Mouse (Mus musculus): Measurements from ENCODE around the gene Enam. TPM values are rescaled to one million over a fixed set of nuclear protein-coding genes. Genes with fewer than 3 reads are reported as not detected.
"Not testable (repeated sequence)": the region's sequence is repeated elsewhere in the genome, so short reads cannot be mapped to it uniquely, and the experiment has no call there.

Gene Enam
- total and polyA plus RNA-seq, 2 experiments from 2014 or later, result not detected

GRCm38 (mm10) chr5:88530908-88531307 lies 43.1 kb downstream of the Enam start:
- TF ChIP-seq CTCF (IDR thresholded peaks at IDR 0.05; ENCODE audit: low read depth), result no peak
- TF ChIP-seq EP300 (IDR thresholded peaks at IDR 0.05; ENCODE audit: low read depth), result no peak
- H3K4me1 ChIP-seq (ENCODE audit: control insufficient read depth, insufficient read depth), result peaks cover 6% of the 10 kb centered on the region; the same call in 1 of the 2 replicates
- H3K9ac ChIP-seq (replicated peaks; ENCODE audit: low read depth, low read length), result no peak overlapping the region
- no peak overlapping the region for H3K4me3 ChIP-seq (ENCODE audit: low read depth, low read length)
- no peaks in the 10 kb centered on the region for H3K36me3 ChIP-seq (replicated peaks; ENCODE audit: control insufficient read depth, insufficient read depth, low read length)
- H3K4me2 ChIP-seq (ENCODE audit: low read depth, low read length), result no peak overlapping the region
- no peaks in the 10 kb centered on the region for H3K9me3 ChIP-seq (replicated peaks; ENCODE audit: control insufficient read depth, low read length)
- 42% methylated on average over 1 of the region's 1 CpGs for WGBS
- no peak overlapping the region for H3K27ac ChIP-seq (ENCODE audit: low read depth)
- no peak for ATAC-seq (ENCODE audit: insufficient read depth, low read depth)
- DNase-seq (ENCODE audit: low spot score), result no peak
- H3K27me3 ChIP-seq (ENCODE audit: control insufficient read depth, insufficient read depth, low read length), result no peaks in the 10 kb centered on the region

GRCm38 (mm10) chr5:88534697-88535096 lies 46.9 kb downstream of the Enam start:
- WGBS, result 59% methylated on average over 3 of the region's 3 CpGs
- Histone ChIP-seq H3K27ac (ENCODE audit: low read depth) (no peak overlapping the region), H3K9ac (replicated peaks; ENCODE audit: low read depth, low read length) (no peak overlapping the region), H3K27me3 (ENCODE audit: control insufficient read depth, insufficient read depth, low read length) (no peaks in the 10 kb centered on the region), H3K4me1 (ENCODE audit: control insufficient read depth, insufficient read depth) (peaks cover 6% of the 10 kb centered on the region; the same call in 1 of the 2 replicates), H3K36me3 (replicated peaks; ENCODE audit: control insufficient read depth, insufficient read depth, low read length) (no peaks in the 10 kb centered on the region), H3K4me2 (ENCODE audit: low read depth, low read length) (no peak overlapping the region), H3K4me3 (ENCODE audit: low read depth, low read length) (no peak overlapping the region), H3K9me3 (replicated peaks; ENCODE audit: control insufficient read depth, low read length) (no peaks in the 10 kb centered on the region)
- DNase-seq (ENCODE audit: low spot score) (no peak), ATAC-seq (ENCODE audit: insufficient read depth, low read depth) (no peak)
- TF ChIP-seq EP300 (IDR thresholded peaks at IDR 0.05; ENCODE audit: low read depth), result no peak
- TF ChIP-seq CTCF (IDR thresholded peaks at IDR 0.05; ENCODE audit: low read depth), result no peak

GRCm38 (mm10) chr5:88540845-88541244 lies 53.1 kb downstream of the Enam start:
- Histone ChIP-seq H3K27ac (ENCODE audit: low read depth) (no peak overlapping the region), H3K4me3 (ENCODE audit: low read depth, low read length) (no peak overlapping the region), H3K9me3 (replicated peaks; ENCODE audit: control insufficient read depth, low read length) (no peaks in the 10 kb centered on the region), H3K36me3 (replicated peaks; ENCODE audit: control insufficient read depth, insufficient read depth, low read length) (no peaks in the 10 kb centered on the region), H3K4me1 (ENCODE audit: control insufficient read depth, insufficient read depth) (no peaks in the 10 kb centered on the region), H3K4me2 (ENCODE audit: low read depth, low read length) (no peak overlapping the region), H3K27me3 (ENCODE audit: control insufficient read depth, insufficient read depth, low read length) (no peaks in the 10 kb centered on the region), H3K9ac (replicated peaks; ENCODE audit: low read depth, low read length) (no peak overlapping the region)
- ATAC-seq (ENCODE audit: insufficient read depth, low read depth) (no peak), DNase-seq (ENCODE audit: low spot score) (no peak)
- no peak for TF ChIP-seq CTCF (IDR thresholded peaks at IDR 0.05; ENCODE audit: low read depth)
- TF ChIP-seq EP300 (IDR thresholded peaks at IDR 0.05; ENCODE audit: low read depth), result no peak

GRCm38 (mm10) chr5:88542651-88543282 lies 55.0 kb downstream of the Enam start:
- Histone ChIP-seq H3K9ac (replicated peaks; ENCODE audit: low read depth, low read length) (no peak overlapping the region), H3K4me1 (ENCODE audit: control insufficient read depth, insufficient read depth) (no peaks in the 10 kb centered on the region), H3K4me2 (ENCODE audit: low read depth, low read length) (no peak overlapping the region), H3K27ac (ENCODE audit: low read depth) (no peak overlapping the region), H3K9me3 (replicated peaks; ENCODE audit: control insufficient read depth, low read length) (no peaks in the 10 kb centered on the region), H3K27me3 (ENCODE audit: control insufficient read depth, insufficient read depth, low read length) (no peaks in the 10 kb centered on the region), H3K36me3 (replicated peaks; ENCODE audit: control insufficient read depth, insufficient read depth, low read length) (no peaks in the 10 kb centered on the region), H3K4me3 (ENCODE audit: low read depth, low read length) (no peak overlapping the region)
- WGBS, result 48% methylated on average over 5 of the region's 5 CpGs
- ATAC-seq (ENCODE audit: insufficient read depth, low read depth) (peak; percentile 63), DNase-seq (ENCODE audit: low spot score) (peak; percentile 47)
- TF ChIP-seq CTCF (IDR thresholded peaks at IDR 0.05; ENCODE audit: low read depth) (peak; percentile 75), EP300 (IDR thresholded peaks at IDR 0.05; ENCODE audit: low read depth) (no peak)

GRCm38 (mm10) chr5:88544411-88544810 lies 56.6 kb downstream of the Enam start:
- H3K9ac ChIP-seq (replicated peaks; ENCODE audit: low read depth, low read length); ATAC-seq (ENCODE audit: insufficient read depth, low read depth): not testable (repeated sequence)
- 82% methylated on average over 1 of the region's 1 CpGs for WGBS

GRCm38 (mm10) chr5:88545536-88545935 lies 57.8 kb downstream of the Enam start:
- TF ChIP-seq EP300 (IDR thresholded peaks at IDR 0.05; ENCODE audit: low read depth) (no peak), CTCF (IDR thresholded peaks at IDR 0.05; ENCODE audit: low read depth) (no peak)
- WGBS, result 86% methylated on average over 7 of the region's 7 CpGs
- H3K27ac ChIP-seq (ENCODE audit: low read depth), result no peak overlapping the region
- ATAC-seq (ENCODE audit: insufficient read depth, low read depth) (no peak), DNase-seq (ENCODE audit: low spot score) (no peak)
- no peak overlapping the region for H3K4me2 ChIP-seq (ENCODE audit: low read depth, low read length)
- no peaks in the 10 kb centered on the region for H3K4me1 ChIP-seq (ENCODE audit: control insufficient read depth, insufficient read depth)
- no peaks in the 10 kb centered on the region for H3K9me3 ChIP-seq (replicated peaks; ENCODE audit: control insufficient read depth, low read length)
- no peak overlapping the region for H3K4me3 ChIP-seq (ENCODE audit: low read depth, low read length)
- H3K27me3 ChIP-seq (ENCODE audit: control insufficient read depth, insufficient read depth, low read length), result no peaks in the 10 kb centered on the region
- no peaks in the 10 kb centered on the region for H3K36me3 ChIP-seq (replicated peaks; ENCODE audit: control insufficient read depth, insufficient read depth, low read length)
- no peak overlapping the region for H3K9ac ChIP-seq (replicated peaks; ENCODE audit: low read depth, low read length)

More at GRCm38 (mm10) chr5:88544411-88544810, 56.6 kb downstream of the Enam start:
- H3K9me3 ChIP-seq (replicated peaks; ENCODE audit: control insufficient read depth, low read length); H3K27me3 ChIP-seq (ENCODE audit: control insufficient read depth, insufficient read depth, low read length); H3K4me3 ChIP-seq (ENCODE audit: low read depth, low read length); H3K27ac ChIP-seq (ENCODE audit: low read depth); H3K36me3 ChIP-seq (replicated peaks; ENCODE audit: control insufficient read depth, insufficient read depth, low read length); H3K4me2 ChIP-seq (ENCODE audit: low read depth, low read length); H3K4me1 ChIP-seq (ENCODE audit: control insufficient read depth, insufficient read depth); DNase-seq (ENCODE audit: low spot score): not testable (repeated sequence)

All from heart, postnatal 0 days (tissue).